Mouse (Mus musculus): ENCODE measurements at regions not wholly inside any gene's neighbourhood (a gene's known extent, or its start where the extent isn't known, plus 50 kb on each side); places are given as distances from the start of the nearest gene placed in this dataset.

- DNase-seq (ENCODE audit: low spot score in 2 of 2): no peak
- intact Hi-C loops (cut with DNase I): no loop called here
Measured at GRCm38 (mm10) chr13:37519948-37520347, 174.9 kb downstream of the Ly86 start.

GRCm38 (mm10) chr13:37525097-37525726 lies 180.2 kb downstream of the Ly86 start:
- intact Hi-C loops (cut with DNase I): no loop called here
- DNase-seq (ENCODE audit: low spot score in 2 of 2): no peak

GRCm38 (mm10) chr13:37526102-37526501 lies 181.1 kb downstream of the Ly86 start:
- intact Hi-C loops (cut with DNase I): no loop called here
- no peak for DNase-seq (ENCODE audit: low spot score in 2 of 2)

GRCm38 (mm10) chr13:37528380-37528779 lies 183.4 kb downstream of the Ly86 start:
- no peak for DNase-seq (ENCODE audit: low spot score in 2 of 2)
- intact Hi-C loops (cut with DNase I): no loop called here

- DNase-seq (ENCODE audit: low spot score in 2 of 2): no peak
- intact Hi-C loops (cut with DNase I): no loop called here
Measured at GRCm38 (mm10) chr13:37528876-37529275, 183.9 kb downstream of the Ly86 start.

GRCm38 (mm10) chr13:37531512-37532183 lies 186.6 kb downstream of the Ly86 start:
- intact Hi-C loops (cut with DNase I): no loop called here

GRCm38 (mm10) chr13:37532596-37533170 lies 187.7 kb downstream of the Ly86 start:
- intact Hi-C loops (cut with DNase I): no loop called here
- DNase-seq (ENCODE audit: low spot score in 2 of 2): no peak

More at GRCm38 (mm10) chr13:37531512-37532183, 186.6 kb downstream of the Ly86 start:
- DNase-seq (ENCODE audit: low spot score in 2 of 2): no peak

- no peak for DNase-seq (ENCODE audit: low spot score in 2 of 2)
- intact Hi-C loops (cut with DNase I): no loop called here
Measured at GRCm38 (mm10) chr13:37533851-37534250, 188.8 kb downstream of the Ly86 start.

- intact Hi-C loops (cut with DNase I): no loop called here
- DNase-seq (ENCODE audit: low spot score in 2 of 2): no peak
Measured at GRCm38 (mm10) chr13:37537330-37537729, 192.3 kb downstream of the Ly86 start.

- intact Hi-C loops (cut with DNase I): no loop called here
- DNase-seq (ENCODE audit: low spot score in 2 of 2): no peak
Measured at GRCm38 (mm10) chr13:37537793-37538192, 192.8 kb downstream of the Ly86 start.

- intact Hi-C loops (cut with DNase I): no loop called here
- DNase-seq (ENCODE audit: low spot score in 2 of 2): no peak
Measured at GRCm38 (mm10) chr13:37540980-37541531, 196.0 kb downstream of the Ly86 start.

- intact Hi-C loops (cut with DNase I): no loop called here
- DNase-seq (ENCODE audit: low spot score in 2 of 2): peak; percentile 22 to 23
Measured at GRCm38 (mm10) chr13:37541674-37542073, 196.7 kb downstream of the Ly86 start.

GRCm38 (mm10) chr13:37542744-37543196 lies 197.8 kb downstream of the Ly86 start:
- DNase-seq (ENCODE audit: low spot score in 2 of 2): no peak
- intact Hi-C loops (cut with DNase I): no loop called here

GRCm38 (mm10) chr13:37543788-37544187 lies 198.8 kb downstream of the Ly86 start:
- no peak for DNase-seq (ENCODE audit: low spot score in 2 of 2)

GRCm38 (mm10) chr13:37544696-37545095 lies 199.7 kb downstream of the Ly86 start:
- no peak for DNase-seq (ENCODE audit: low spot score in 2 of 2)
- intact Hi-C loops (cut with DNase I): no loop called here

More at GRCm38 (mm10) chr13:37543788-37544187, 198.8 kb downstream of the Ly86 start:
- intact Hi-C loops (cut with DNase I): no loop called here

- intact Hi-C loops (cut with DNase I): no loop called here
- no peak for DNase-seq (ENCODE audit: low spot score in 2 of 2)
Measured at GRCm38 (mm10) chr13:37546556-37546955, 201.5 kb downstream of the Ly86 start.

GRCm38 (mm10) chr13:37550584-37550983 lies 205.6 kb downstream of the Ly86 start:
- intact Hi-C loops (cut with DNase I): no loop called here
- no peak for DNase-seq (ENCODE audit: low spot score in 2 of 2)

- intact Hi-C loops (cut with DNase I): no loop called here
- no peak for DNase-seq (ENCODE audit: low spot score in 2 of 2)
Measured at GRCm38 (mm10) chr13:37553392-37553791, 208.4 kb downstream of the Ly86 start.

- intact Hi-C loops (cut with DNase I): no loop called here
- DNase-seq (ENCODE audit: low spot score in 2 of 2): no peak
Measured at GRCm38 (mm10) chr13:37557183-37557582, 212.2 kb downstream of the Ly86 start.

- intact Hi-C loops (cut with DNase I): no loop called here
- no peak for DNase-seq (ENCODE audit: low spot score in 2 of 2)
Measured at GRCm38 (mm10) chr13:37557766-37558165, 212.8 kb downstream of the Ly86 start.

GRCm38 (mm10) chr13:37559056-37559455 lies 214.0 kb downstream of the Ly86 start:
- intact Hi-C loops (cut with DNase I): no loop called here
- no peak for DNase-seq (ENCODE audit: low spot score in 2 of 2)

Data from left cerebral cortex, postnatal 36 days (tissue).